Mouse (Mus musculus): Measurements from ENCODE around the gene Polg2. TPM values are rescaled to one million over a fixed set of nuclear protein-coding genes. Genes with fewer than 3 reads are reported as not detected.
"Not testable (repeated sequence)": the region's sequence is repeated elsewhere in the genome, so short reads cannot be mapped to it uniquely, and the experiment has no call there.

The Polg2 gene
- polyA plus RNA-seq, 1 experiment = 6.3 TPM

DNA sequence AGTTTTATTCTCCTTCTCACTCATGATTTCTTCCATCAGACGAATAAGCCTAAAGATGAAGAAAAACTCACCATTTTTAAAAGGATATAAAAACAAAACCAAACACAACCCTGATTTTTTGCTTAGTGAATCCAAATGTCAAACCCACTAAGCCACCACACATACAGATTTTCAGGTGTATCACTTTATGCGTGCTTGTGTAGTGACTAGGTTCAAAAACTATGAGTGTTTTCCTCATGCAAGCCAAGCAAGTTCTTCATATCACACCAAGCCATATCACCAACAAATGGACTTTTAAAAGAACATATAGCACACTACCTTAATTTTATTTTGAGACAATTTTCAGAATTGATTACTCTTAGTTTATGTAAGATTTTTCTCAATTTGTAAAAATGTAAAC, 5.1 kb upstream of the Polg2 start:
- 58% methylated on average over 2 of the region's 2 CpGs for WGBS
- Histone ChIP-seq H3K36me3 (ENCODE audit: control insufficient read depth, insufficient read depth, low read length) (peaks cover 39% of the 10 kb centered on the region), H3K27ac (ENCODE audit: insufficient read depth, low read depth, low read length) (no peak overlapping the region), H3K27me3 (replicated peaks; ENCODE audit: control insufficient read depth, insufficient read depth, low read length) (no peaks in the 10 kb centered on the region), H3K4me1 (ENCODE audit: control insufficient read depth, insufficient read depth, low read length) (peaks cover 6% of the 10 kb centered on the region; the same call in 1 of the 2 replicates), H3K4me3 (ENCODE audit: insufficient read depth, low read depth, low read length) (no peak overlapping the region)
- TF ChIP-seq CTCF (conservative IDR thresholded peaks at IDR 0.05; ENCODE audit: insufficient read depth, insufficient read length, low read depth, low read length) (no peak), POLR2A (IDR thresholded peaks at IDR 0.05; ENCODE audit: low read depth, low read length) (no peak)
- DNase-seq = no peak

DNA sequence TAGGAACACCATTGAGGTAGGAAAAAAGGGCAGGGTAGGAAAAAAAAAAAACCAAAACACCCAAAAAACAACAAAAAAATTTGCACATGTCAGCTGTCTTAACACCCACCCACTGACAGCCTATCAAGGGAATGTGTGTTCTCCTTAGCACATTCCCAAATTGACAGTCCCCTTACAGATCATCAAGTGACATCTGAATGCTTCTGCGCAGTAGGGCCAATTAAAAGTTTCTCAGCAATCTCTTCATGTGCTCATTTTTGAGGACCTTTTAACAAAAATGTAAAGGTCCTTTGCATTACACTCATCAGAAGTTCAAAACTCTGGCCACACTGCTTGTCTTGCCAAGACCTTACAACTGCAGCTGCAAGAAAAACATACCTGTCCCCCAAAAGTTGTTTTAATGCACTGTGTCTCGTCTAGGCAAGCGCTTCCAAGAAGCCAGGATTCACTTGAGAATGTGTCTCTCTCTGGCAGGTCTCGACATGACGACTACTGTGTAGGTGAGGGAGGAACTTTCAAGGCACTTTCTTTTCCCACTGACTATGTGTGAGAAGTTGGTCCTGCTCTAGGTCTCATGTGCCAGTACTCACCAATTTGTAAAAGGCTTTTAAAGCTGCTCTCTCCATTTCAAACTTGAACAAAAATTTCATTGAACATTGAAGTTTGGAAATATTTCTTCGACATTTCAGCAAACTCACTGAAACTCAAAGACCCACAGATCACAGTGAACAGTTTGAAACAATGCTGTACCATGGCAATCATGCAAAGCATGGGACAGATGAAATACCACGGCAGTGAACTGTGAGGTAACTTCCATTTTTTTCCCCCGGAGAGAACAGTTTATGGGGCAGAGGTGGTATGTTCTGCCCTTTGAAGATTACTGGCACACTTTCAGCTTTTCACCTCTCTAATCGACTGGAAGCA, 3.8 kb upstream of the Polg2 start:
- 48% methylated on average over 9 of the region's 9 CpGs for WGBS
- no peak for TF ChIP-seq CTCF (conservative IDR thresholded peaks at IDR 0.05; ENCODE audit: insufficient read depth, insufficient read length, low read depth, low read length)
- TF ChIP-seq POLR2A (IDR thresholded peaks at IDR 0.05; ENCODE audit: low read depth, low read length) = no peak
- no peaks in the 10 kb centered on the region for H3K27me3 ChIP-seq (replicated peaks; ENCODE audit: control insufficient read depth, insufficient read depth, low read length)
- DNase-seq = no peak
- no peak overlapping the region for H3K4me3 ChIP-seq (ENCODE audit: insufficient read depth, low read depth, low read length)
- no peak overlapping the region for H3K27ac ChIP-seq (ENCODE audit: insufficient read depth, low read depth, low read length)
- H3K36me3 ChIP-seq (ENCODE audit: control insufficient read depth, insufficient read depth, low read length) = peaks cover 39% of the 10 kb centered on the region
- peaks cover 6% of the 10 kb centered on the region; the same call in 1 of the 2 replicates for H3K4me1 ChIP-seq (ENCODE audit: control insufficient read depth, insufficient read depth, low read length)

DNA sequence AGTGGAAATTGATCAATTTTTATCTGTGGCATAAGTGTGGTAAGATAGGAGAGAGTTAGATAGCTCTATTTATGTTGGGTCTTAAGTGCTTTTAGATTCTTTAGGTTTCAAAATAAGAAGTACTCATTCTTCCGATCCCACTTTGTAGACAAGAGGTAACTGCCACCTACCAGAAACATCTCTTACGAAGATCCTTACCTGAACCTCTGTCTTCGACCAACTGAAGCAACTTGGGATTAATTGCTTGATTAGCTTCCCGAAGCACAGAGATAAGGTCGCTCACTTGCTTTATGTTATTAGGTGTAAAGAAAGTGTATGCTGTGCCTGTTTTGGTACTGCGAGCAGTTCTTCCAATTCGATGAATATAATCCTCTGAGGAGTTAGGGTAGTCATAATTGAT, 2.9 kb upstream of the Polg2 start:
- H3K27me3 ChIP-seq (replicated peaks; ENCODE audit: control insufficient read depth, insufficient read depth, low read length); H3K4me3 ChIP-seq (ENCODE audit: insufficient read depth, low read depth, low read length); DNase-seq; H3K27ac ChIP-seq (ENCODE audit: insufficient read depth, low read depth, low read length): not testable (repeated sequence)
- 77% methylated on average over 7 of the region's 7 CpGs for WGBS
- Histone ChIP-seq H3K4me1 (ENCODE audit: control insufficient read depth, insufficient read depth, low read length) (peaks cover 12% of the 10 kb centered on the region; the same call in 1 of the 2 replicates), H3K36me3 (ENCODE audit: control insufficient read depth, insufficient read depth, low read length) (peaks cover 39% of the 10 kb centered on the region)

DNA sequence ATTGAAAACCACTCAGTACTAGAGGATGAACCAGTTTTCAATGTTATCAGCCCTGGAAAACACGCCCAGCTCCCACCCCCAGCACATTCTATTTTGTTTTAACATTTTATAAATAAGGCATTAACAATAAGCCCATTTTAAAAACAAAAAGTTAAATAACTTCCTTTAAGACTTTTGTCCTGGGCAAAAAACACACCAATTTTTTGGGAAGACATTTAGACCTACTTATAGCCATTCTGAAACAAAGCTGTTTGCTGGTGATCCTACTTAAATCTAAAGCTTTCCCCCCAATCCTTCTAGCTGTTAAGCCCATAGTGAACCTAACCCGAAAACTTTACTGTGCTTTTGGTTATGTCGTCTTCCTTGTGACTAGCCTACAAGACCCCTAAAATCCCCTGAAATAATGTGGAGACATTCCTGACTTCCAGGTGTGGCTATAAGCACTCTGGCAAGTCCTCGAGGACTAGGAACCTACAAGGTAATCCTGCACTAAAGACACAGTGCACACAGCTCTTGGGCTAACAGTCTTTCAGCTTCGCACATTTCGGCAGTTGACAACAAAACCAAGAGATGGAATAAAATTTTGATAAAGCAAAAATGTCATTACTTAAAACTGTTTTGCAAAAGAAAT, 1.4 kb upstream of the Polg2 start:
- Histone ChIP-seq H3K36me3 (ENCODE audit: control insufficient read depth, insufficient read depth, low read length) (peaks cover 30% of the 10 kb centered on the region), H3K4me3 (ENCODE audit: insufficient read depth, low read depth, low read length) (no peak overlapping the region), H3K27ac (ENCODE audit: insufficient read depth, low read depth, low read length) (no peak overlapping the region), H3K27me3 (replicated peaks; ENCODE audit: control insufficient read depth, insufficient read depth, low read length) (no peaks in the 10 kb centered on the region), H3K4me1 (ENCODE audit: control insufficient read depth, insufficient read depth, low read length) (peaks cover 15% of the 10 kb centered on the region)
- 67% methylated on average over 6 of the region's 6 CpGs for WGBS
- no peak for DNase-seq
- no peak for TF ChIP-seq CTCF (conservative IDR thresholded peaks at IDR 0.05; ENCODE audit: insufficient read depth, insufficient read length, low read depth, low read length)
- TF ChIP-seq POLR2A (IDR thresholded peaks at IDR 0.05; ENCODE audit: low read depth, low read length) = no peak

DNA sequence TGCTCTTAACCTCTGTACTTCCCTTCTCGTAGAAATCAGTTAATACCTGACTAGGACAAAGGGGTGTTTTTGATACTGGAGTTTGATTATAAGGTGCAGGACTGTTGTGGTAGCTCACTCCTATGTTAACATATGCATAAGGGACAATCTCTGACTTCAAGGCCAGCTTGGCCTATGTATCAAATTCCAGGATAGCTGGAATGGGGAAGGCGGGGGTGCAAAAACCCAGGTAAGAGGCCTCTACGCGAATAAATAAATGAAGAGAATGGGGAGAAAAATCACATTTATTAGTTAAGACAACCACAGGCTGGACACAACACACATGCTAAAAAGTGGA, 720 bp upstream of the Polg2 start:
- TF ChIP-seq POLR2A (IDR thresholded peaks at IDR 0.05; ENCODE audit: low read depth, low read length) (no peak), CTCF (conservative IDR thresholded peaks at IDR 0.05; ENCODE audit: insufficient read depth, insufficient read length, low read depth, low read length) (no peak)
- Histone ChIP-seq H3K36me3 (ENCODE audit: control insufficient read depth, insufficient read depth, low read length) (peaks cover 27% of the 10 kb centered on the region), H3K27me3 (replicated peaks; ENCODE audit: control insufficient read depth, insufficient read depth, low read length) (no peaks in the 10 kb centered on the region), H3K4me1 (ENCODE audit: control insufficient read depth, insufficient read depth, low read length) (peaks cover 13% of the 10 kb centered on the region), H3K27ac (ENCODE audit: insufficient read depth, low read depth, low read length) (peak overlapping the region; percentile 94), H3K4me3 (ENCODE audit: insufficient read depth, low read depth, low read length) (no peak overlapping the region)
- 48% methylated on average over 4 of the region's 4 CpGs for whole genome bisulfite sequencing
- peak; percentile 35 for DNase-seq

DNA sequence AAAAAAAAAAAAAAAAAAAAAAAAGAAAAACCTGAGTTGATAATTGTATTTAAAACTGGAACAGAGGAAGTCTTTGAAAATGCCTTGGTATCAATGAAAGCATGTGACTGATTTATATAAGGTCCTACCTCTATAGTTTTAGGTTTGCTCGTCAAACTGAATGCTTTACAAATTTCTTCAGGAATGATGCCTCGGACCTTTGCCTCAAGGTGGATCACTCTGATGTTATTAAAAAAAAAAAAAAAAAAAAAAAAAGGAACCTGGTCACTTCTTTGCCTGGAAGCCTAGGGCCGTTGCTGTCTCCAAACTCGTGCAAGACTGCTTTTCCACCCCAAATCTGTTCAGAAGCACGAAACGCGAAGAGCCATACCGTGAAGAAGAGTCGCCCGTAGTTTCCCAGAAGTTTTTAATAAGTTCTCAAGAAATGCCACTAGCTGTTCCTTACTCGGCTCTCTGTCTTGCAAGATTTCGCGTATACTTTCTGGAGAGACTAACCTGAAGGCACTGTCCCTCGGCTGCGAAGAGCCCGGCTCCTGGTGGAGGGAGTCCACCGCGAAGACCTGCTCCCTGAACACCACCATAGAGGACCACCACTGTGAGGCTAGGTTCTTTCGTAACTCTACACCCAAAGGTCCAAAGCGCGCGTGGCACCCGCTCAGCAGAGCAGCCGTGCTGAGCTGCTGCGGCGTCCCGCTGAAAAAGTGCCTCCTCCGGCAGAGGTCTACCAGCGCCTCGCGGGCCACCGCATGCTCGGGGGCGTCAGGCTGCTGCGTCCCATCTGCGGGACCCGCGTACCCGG, 549 bp downstream of the Polg2 start:
- no peak for DNase-seq
- Histone ChIP-seq H3K4me3 (ENCODE audit: insufficient read depth, low read depth, low read length) (peak overlapping the region; percentile 78), H3K27me3 (replicated peaks; ENCODE audit: control insufficient read depth, insufficient read depth, low read length) (no peaks in the 10 kb centered on the region), H3K36me3 (ENCODE audit: control insufficient read depth, insufficient read depth, low read length) (peaks cover 25% of the 10 kb centered on the region), H3K27ac (ENCODE audit: insufficient read depth, low read depth, low read length) (peak overlapping the region; percentile 87), H3K4me1 (ENCODE audit: control insufficient read depth, insufficient read depth, low read length) (peaks cover 13% of the 10 kb centered on the region)
- WGBS = under 1% methylated on average over 39 of the region's 39 CpGs
- TF ChIP-seq CTCF (conservative IDR thresholded peaks at IDR 0.05; ENCODE audit: insufficient read depth, insufficient read length, low read depth, low read length) = no peak
- no peak for TF ChIP-seq POLR2A (IDR thresholded peaks at IDR 0.05; ENCODE audit: low read depth, low read length)

DNA sequence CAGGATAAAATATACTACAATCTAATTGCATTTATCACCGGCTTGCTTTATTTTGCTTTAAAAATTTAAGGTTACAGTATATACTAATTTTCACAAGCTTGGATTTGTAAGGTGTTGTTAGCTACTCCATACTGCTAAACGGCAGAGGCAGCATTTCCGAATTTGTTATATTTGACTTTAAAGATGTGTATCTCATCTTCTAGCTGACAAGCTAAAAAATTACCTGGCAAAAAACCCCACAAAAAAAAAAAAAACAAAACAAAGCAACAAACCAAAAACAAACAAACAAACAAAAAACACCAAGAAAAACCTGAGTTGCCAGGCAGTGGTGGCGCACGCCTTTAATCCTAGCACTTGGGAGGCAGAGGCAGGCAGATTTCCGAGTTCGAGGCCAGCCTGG, 1.2 kb downstream of the Polg2 start:
- no peak overlapping the region for H3K27ac ChIP-seq (ENCODE audit: insufficient read depth, low read depth, low read length)
- DNase-seq = no peak

More for the DNA sequence above, 1.2 kb downstream of the Polg2 start:
- TF ChIP-seq POLR2A (IDR thresholded peaks at IDR 0.05; ENCODE audit: low read depth, low read length) = no peak
- no peak for TF ChIP-seq CTCF (conservative IDR thresholded peaks at IDR 0.05; ENCODE audit: insufficient read depth, insufficient read length, low read depth, low read length)
- Histone ChIP-seq H3K4me3 (ENCODE audit: insufficient read depth, low read depth, low read length) (no peak overlapping the region), H3K27me3 (replicated peaks; ENCODE audit: control insufficient read depth, insufficient read depth, low read length) (no peaks in the 10 kb centered on the region), H3K36me3 (ENCODE audit: control insufficient read depth, insufficient read depth, low read length) (peaks cover 21% of the 10 kb centered on the region), H3K4me1 (ENCODE audit: control insufficient read depth, insufficient read depth, low read length) (peaks cover 13% of the 10 kb centered on the region)
- 84% methylated on average over 7 of the region's 7 CpGs for WGBS

All from kidney, adult 2 months (tissue).